Mouse (Mus musculus): ENCODE measurements around the gene Fgfr2. TPM values are rescaled to one million over a fixed set of nuclear protein-coding genes. Genes with fewer than 3 reads are reported as not detected.

Gene Fgfr2
- total RNA-seq, 1 experiment, result 37.5 TPM

DNA sequence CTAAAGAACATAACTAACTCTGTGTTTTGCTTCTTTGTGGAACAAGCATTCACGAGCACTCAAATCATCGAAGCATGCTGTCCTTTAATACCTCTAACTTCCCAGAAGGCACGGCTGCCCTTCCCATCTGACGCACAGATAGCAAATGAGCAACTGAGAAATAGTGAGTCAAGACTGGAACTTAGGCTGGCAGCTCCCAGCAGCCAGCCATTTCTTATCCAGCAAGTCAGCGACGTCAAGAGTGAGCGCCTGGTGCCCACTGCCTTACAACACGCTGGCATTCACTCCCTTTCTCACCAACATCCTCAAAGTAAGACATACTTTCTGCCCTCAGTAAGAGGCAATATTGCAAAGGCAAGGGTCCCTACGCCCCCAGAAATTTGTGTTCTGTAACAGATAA, 2883.0 kb downstream of the Fgfr2 start:
- Histone ChIP-seq H3K36me3 (ENCODE audit: control insufficient read depth, insufficient read depth, low read length, poor library complexity, severe bottlenecking) (no peaks in the 10 kb centered on the region; the same call in 1 of the 2 replicates), H3K27ac (ENCODE audit: insufficient read depth, low read depth, low read length, poor library complexity, severe bottlenecking) (no peak overlapping the region), H3K4me1 (ENCODE audit: control insufficient read depth in 2 of 2, insufficient read depth in 2 of 2, low read length in 2 of 2, poor library complexity in 1 of 2) (peaks cover 0 to 5% of the 10 kb centered on the region in 2 experiments; a peak in 1 of 4 replicates), H3K4me3 (ENCODE audit: insufficient read depth in 1 of 2, low read depth in 1 of 2, low read length in 2 of 2, poor library complexity in 1 of 2, severe bottlenecking in 1 of 2) (no peak overlapping the region), H3K9me3 (ENCODE audit: control insufficient read depth, insufficient read depth, low read depth, low read length) (no peaks in the 10 kb centered on the region), H3K9ac (ENCODE audit: insufficient read depth, low read depth, low read length, poor library complexity, severe bottlenecking) (no peak overlapping the region)
- in situ Hi-C loops (cut with MboI; ENCODE audit: low sequenced_read_pairs in 2 of 2, unreplicated experiment in 2 of 2), result no loop called here
- TF ChIP-seq MAFK (IDR thresholded peaks at IDR 0.05; ENCODE audit: insufficient read depth, low read depth, low read length) (no peak), HCFC1 (IDR thresholded peaks at IDR 0.05; ENCODE audit: borderline replicate concordance, insufficient read depth, low read length) (no peak)
- no peak for DNase-seq (ENCODE audit: low read depth, low spot score)

DNA sequence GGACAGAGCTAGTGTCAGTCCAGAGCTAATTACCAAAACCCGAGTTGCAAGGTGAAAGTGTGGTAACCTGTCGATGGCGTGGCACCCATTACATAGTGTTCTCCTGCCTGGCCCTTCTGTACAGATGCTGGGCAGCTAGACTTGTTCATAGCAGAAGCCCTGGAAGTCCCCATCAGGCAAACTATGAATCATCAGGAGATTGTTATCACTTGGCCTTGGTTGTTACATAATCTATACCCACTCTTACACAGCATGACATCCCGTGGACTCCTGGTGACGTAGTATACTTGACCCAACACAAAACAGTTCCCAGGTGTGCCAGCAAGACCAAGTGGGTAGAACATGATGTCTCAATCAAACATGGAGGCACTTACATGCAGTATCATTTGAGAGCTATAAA, 2885.9 kb downstream of the Fgfr2 start:
- no peak for DNase-seq (ENCODE audit: low read depth, low spot score)
- TF ChIP-seq ZC3H11A (IDR thresholded peaks at IDR 0.05; ENCODE audit: borderline replicate concordance, low read depth, low read length) (no peak), CHD2 (IDR thresholded peaks at IDR 0.05; ENCODE audit: low read depth, low read length) (no peak), ZNF384 (IDR thresholded peaks at IDR 0.05; ENCODE audit: low read depth, low read length) (no peak), HCFC1 (IDR thresholded peaks at IDR 0.05; ENCODE audit: borderline replicate concordance, insufficient read depth, low read length) (no peak), MAFK (IDR thresholded peaks at IDR 0.05; ENCODE audit: insufficient read depth, low read depth, low read length) (no peak)
- Histone ChIP-seq H3K9me3 (ENCODE audit: control insufficient read depth, insufficient read depth, low read depth, low read length) (no peaks in the 10 kb centered on the region), H3K27ac (ENCODE audit: insufficient read depth, low read depth, low read length, poor library complexity, severe bottlenecking) (no peak overlapping the region), H3K4me3 (ENCODE audit: insufficient read depth in 1 of 2, low read depth in 1 of 2, low read length in 2 of 2, poor library complexity in 1 of 2, severe bottlenecking in 1 of 2) (no peak overlapping the region), H3K9ac (ENCODE audit: insufficient read depth, low read depth, low read length, poor library complexity, severe bottlenecking) (no peak overlapping the region), H3K4me1 (ENCODE audit: control insufficient read depth in 2 of 2, insufficient read depth in 2 of 2, low read length in 2 of 2, poor library complexity in 1 of 2) (peaks cover 0 to 5% of the 10 kb centered on the region in 2 experiments; a peak in 1 of 4 replicates), H3K36me3 (ENCODE audit: control insufficient read depth, insufficient read depth, low read length, poor library complexity, severe bottlenecking) (no peaks in the 10 kb centered on the region; the same call in 1 of the 2 replicates)
- in situ Hi-C loops (cut with MboI; ENCODE audit: low sequenced_read_pairs in 2 of 2, unreplicated experiment in 2 of 2), result no loop called here

- no peak for DNase-seq (ENCODE audit: low read depth, low spot score)
- Histone ChIP-seq H3K9me3 (ENCODE audit: control insufficient read depth, insufficient read depth, low read depth, low read length) (no peaks in the 10 kb centered on the region), H3K27ac (ENCODE audit: insufficient read depth, low read depth, low read length, poor library complexity, severe bottlenecking) (no peak overlapping the region), H3K4me1 (ENCODE audit: control insufficient read depth in 2 of 2, insufficient read depth in 2 of 2, low read length in 2 of 2, poor library complexity in 1 of 2) (peaks cover 0 to 2% of the 10 kb centered on the region in 2 experiments; a peak in 1 of 4 replicates), H3K9ac (ENCODE audit: insufficient read depth, low read depth, low read length, poor library complexity, severe bottlenecking) (no peak overlapping the region), H3K4me3 (ENCODE audit: insufficient read depth in 1 of 2, low read depth in 1 of 2, low read length in 2 of 2, poor library complexity in 1 of 2, severe bottlenecking in 1 of 2) (no peak overlapping the region), H3K36me3 (ENCODE audit: control insufficient read depth, insufficient read depth, low read length, poor library complexity, severe bottlenecking) (no peaks in the 10 kb centered on the region)
- TF ChIP-seq CHD2 (IDR thresholded peaks at IDR 0.05; ENCODE audit: low read depth, low read length) (no peak), ZNF384 (IDR thresholded peaks at IDR 0.05; ENCODE audit: low read depth, low read length) (no peak), ZC3H11A (IDR thresholded peaks at IDR 0.05; ENCODE audit: borderline replicate concordance, low read depth, low read length) (no peak), MAFK (IDR thresholded peaks at IDR 0.05; ENCODE audit: insufficient read depth, low read depth, low read length) (no peak), HCFC1 (IDR thresholded peaks at IDR 0.05; ENCODE audit: borderline replicate concordance, insufficient read depth, low read length) (no peak)
- in situ Hi-C loops (cut with MboI; ENCODE audit: low sequenced_read_pairs in 2 of 2, unreplicated experiment in 2 of 2), result no loop called here
Observed at GRCm38 (mm10) chr7:130233777-130234176, 2889.4 kb downstream of the Fgfr2 start.

GRCm38 (mm10) chr7:130230034-130230433, 2893.1 kb downstream of the Fgfr2 start:
- DNase-seq (ENCODE audit: low read depth, low spot score), result no peak
- Histone ChIP-seq H3K36me3 (ENCODE audit: control insufficient read depth, insufficient read depth, low read length, poor library complexity, severe bottlenecking) (no peaks in the 10 kb centered on the region), H3K4me1 (ENCODE audit: control insufficient read depth in 2 of 2, insufficient read depth in 2 of 2, low read length in 2 of 2, poor library complexity in 1 of 2) (peaks cover 0 to 5% of the 10 kb centered on the region in 2 experiments; a peak in 1 of 4 replicates), H3K4me3 (ENCODE audit: insufficient read depth in 1 of 2, low read depth in 1 of 2, low read length in 2 of 2, poor library complexity in 1 of 2, severe bottlenecking in 1 of 2) (no peak overlapping the region), H3K27ac (ENCODE audit: insufficient read depth, low read depth, low read length, poor library complexity, severe bottlenecking) (no peak overlapping the region), H3K9ac (ENCODE audit: insufficient read depth, low read depth, low read length, poor library complexity, severe bottlenecking) (no peak overlapping the region), H3K9me3 (ENCODE audit: control insufficient read depth, insufficient read depth, low read depth, low read length) (no peaks in the 10 kb centered on the region)
- in situ Hi-C loops (cut with MboI; ENCODE audit: low sequenced_read_pairs in 2 of 2, unreplicated experiment in 2 of 2), result no loop called here
- TF ChIP-seq ZNF384 (IDR thresholded peaks at IDR 0.05; ENCODE audit: low read depth, low read length) (no peak), MAFK (IDR thresholded peaks at IDR 0.05; ENCODE audit: insufficient read depth, low read depth, low read length) (no peak)

DNA sequence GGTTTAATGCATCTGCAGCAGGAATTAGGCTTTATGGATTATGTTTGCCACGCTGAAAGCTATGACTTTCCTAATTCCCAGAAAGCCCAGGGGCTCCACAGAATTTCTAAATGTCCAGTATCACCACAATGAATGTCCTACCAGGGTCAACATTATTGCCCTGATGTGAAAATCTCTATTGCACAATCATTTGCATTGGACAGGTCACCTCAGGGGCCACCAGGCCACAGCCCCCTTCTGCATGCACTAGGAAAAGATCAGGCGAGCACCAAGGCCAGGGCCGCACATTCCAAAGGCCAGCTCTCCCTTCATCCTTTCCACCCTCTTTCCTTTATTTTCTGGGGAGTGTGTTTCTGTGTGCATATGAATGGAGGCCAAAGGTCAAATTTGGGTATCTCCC, 2897.9 kb downstream of the Fgfr2 start:
- no peak for TF ChIP-seq ZC3H11A (IDR thresholded peaks at IDR 0.05; ENCODE audit: borderline replicate concordance, low read depth, low read length)
- no peak for TF ChIP-seq MAFK (IDR thresholded peaks at IDR 0.05; ENCODE audit: insufficient read depth, low read depth, low read length)
- no peak for TF ChIP-seq ZNF384 (IDR thresholded peaks at IDR 0.05; ENCODE audit: low read depth, low read length)
- no peak for TF ChIP-seq HCFC1 (IDR thresholded peaks at IDR 0.05; ENCODE audit: borderline replicate concordance, insufficient read depth, low read length)
- no peak for TF ChIP-seq CHD2 (IDR thresholded peaks at IDR 0.05; ENCODE audit: low read depth, low read length)
- Histone ChIP-seq H3K4me1 (ENCODE audit: control insufficient read depth in 2 of 2, insufficient read depth in 2 of 2, low read length in 2 of 2, poor library complexity in 1 of 2) (0 out of 4 replicates have a peak, but pooled peaks cover 0 to 5% of the 10 kb centered on the region in 2 experiments), H3K4me3 (ENCODE audit: insufficient read depth in 1 of 2, low read depth in 1 of 2, low read length in 2 of 2, poor library complexity in 1 of 2, severe bottlenecking in 1 of 2) (no peak overlapping the region), H3K9me3 (ENCODE audit: control insufficient read depth, insufficient read depth, low read depth, low read length) (no peaks in the 10 kb centered on the region), H3K9ac (ENCODE audit: insufficient read depth, low read depth, low read length, poor library complexity, severe bottlenecking) (no peak overlapping the region), H3K36me3 (ENCODE audit: control insufficient read depth, insufficient read depth, low read length, poor library complexity, severe bottlenecking) (no peaks in the 10 kb centered on the region), H3K27ac (ENCODE audit: insufficient read depth, low read depth, low read length, poor library complexity, severe bottlenecking) (no peak overlapping the region)
- no peak for DNase-seq (ENCODE audit: low read depth, low spot score)
- in situ Hi-C loops (cut with MboI; ENCODE audit: low sequenced_read_pairs in 2 of 2, unreplicated experiment in 2 of 2), result no loop called here
